Mouse (Mus musculus) olfactory bulb, adult 2 months (tissue): ENCODE data around the gene Ccl9.

Experiments
- CTCF ChIP-seq: fragments of 200-500 bp; IDR thresholded peaks from 2 replicates; pipeline ENCODE4 v1.5.1; 2012; ENCODE audit warnings: low read depth, mild to moderate bottlenecking, low read length, moderate library complexity; ENCODE audit not compliant: insufficient read depth
- POLR2A ChIP-seq: fragments of 200-500 bp; IDR thresholded peaks from 2 replicates; pipeline ENCODE4 v1.6.1; 2012; ENCODE audit warnings: mild to moderate bottlenecking, low read depth, low read length, moderate library complexity; ENCODE audit not compliant: insufficient read depth

DNA sequence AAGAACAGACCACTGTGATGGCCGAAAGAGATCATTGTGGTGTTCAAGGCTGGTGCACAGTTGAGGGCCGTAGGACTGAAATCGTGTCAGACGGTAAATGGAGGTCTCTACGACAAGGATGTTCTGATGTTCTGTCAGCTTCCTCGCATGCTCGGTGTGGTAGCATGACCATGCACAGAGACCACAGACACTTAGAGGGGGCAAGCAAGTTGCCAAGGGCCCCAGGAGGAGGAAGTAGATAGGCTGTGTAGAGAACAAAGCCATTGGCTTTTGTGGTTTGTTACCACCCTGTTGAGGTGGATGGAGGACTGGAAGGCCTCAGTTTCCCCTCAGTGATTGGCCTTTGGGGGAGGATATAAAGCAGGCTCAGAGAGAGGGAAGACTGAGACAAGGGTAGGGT is 9.2 kb downstream of the Ccl9 start:
- TF ChIP-seq POLR2A (no peak), CTCF (no peak)
